Mouse (Mus musculus) retina, postnatal 7 days (tissue): ENCODE data around the gene Gdpd2.

Experiments
- DNase-seq: peaks from one replicate; pipeline ENCODE4 v3.0.0-alpha.2; 2012; ENCODE audit warnings: low read depth, low spot score

Gdpd2 gene

DNA sequence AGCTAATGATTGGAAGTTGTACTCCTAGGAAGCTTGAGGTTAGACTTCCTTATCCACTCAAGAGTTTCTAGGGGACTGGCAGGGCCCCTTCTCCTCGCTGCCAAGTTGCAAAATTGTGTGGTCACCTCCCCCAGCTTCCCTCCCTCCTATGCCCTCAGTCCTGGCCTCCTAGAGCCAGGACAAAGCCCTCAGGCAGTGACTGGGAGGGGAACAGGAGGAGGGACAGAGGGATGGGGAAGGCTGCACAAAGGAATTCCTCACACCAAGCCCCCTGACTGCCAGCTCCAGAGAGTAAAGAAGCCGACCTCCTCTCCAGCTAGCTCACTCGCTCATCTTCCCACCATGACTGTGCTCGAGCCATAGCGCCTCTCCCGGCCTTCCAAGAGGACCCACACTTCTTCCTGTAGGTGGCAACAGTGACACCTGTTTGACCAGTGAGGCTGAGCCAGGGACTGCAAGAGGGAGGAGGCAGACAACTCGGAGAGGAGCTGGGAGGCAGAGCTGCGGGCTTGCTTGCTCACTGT, at the start of gene Gdpd2:
TSS of gene Gdpd2 (plus strand) at position 209 of the 524 bp plus-strand sequence.
- DNase-seq: peak; percentile 20

DNA sequence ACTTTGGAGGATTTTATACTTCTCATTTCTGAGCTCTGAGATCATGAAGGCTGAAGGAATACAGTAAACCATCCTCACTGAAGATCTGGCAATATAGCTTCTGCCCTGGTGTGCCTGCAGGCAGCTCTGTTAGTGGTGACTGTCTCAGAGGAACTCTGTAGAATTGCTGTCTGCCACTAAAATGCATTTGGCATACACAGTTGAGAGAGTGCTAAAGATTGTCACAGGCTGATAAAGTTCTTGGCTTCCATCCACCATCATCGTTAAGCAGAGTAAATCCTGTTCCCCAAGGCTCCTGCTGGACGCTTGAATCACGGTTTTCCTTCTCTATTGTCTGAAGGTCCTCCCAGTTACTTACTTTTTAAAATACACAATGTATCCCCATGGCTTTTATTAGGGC, 43.1 kb upstream of the Gdpd2 start:
- no peak for DNase-seq

DNA sequence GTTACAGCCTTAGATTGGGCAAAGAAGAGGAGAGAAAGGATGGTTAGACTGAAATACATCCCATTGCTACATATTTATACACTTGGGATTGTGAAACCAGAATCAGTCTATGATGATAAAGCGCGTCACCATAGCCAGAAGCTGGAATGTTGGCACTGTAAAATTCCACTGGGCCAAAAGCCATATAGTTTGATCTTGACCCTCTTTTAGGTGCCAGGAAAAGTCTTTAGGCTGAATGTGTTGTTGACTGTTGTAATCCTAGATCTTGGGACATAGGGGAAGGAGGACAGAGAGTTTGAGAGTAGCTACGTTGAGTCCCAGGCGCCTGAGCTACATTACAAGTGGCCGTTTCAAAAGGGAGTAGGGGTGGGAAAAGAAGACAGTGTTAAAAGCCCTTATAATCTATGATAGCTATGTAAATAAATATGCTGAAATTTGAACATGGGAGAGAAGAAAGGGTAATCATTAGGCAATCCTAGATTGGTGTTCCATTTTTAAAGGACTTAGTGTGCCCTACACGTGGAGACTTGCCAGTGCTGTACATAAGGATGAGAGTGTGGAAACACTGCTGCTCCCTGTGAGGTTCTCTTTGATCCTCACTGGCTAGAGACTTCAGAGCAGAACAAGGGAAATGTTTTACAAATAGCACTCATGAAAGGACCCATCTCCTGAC, 42.2 kb upstream of the Gdpd2 start:
- DNase-seq: no peak

DNA sequence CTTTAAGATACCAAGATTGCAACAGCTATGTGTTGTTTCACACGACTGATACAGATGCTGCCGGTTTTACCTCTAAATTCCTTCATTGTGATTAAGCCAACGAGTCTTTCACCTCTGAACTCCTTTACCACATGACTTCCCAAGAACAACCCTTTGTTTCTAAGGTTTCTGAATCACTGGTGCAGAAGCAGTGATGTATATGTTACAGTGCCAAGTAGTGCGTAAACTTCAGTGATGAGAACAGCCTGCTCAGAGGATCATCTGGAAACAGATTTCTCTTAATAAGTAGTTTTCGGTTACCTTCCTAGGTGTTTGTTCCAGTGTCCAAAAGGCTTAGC, 41.7 kb upstream of the Gdpd2 start:
- no peak for DNase-seq

DNA sequence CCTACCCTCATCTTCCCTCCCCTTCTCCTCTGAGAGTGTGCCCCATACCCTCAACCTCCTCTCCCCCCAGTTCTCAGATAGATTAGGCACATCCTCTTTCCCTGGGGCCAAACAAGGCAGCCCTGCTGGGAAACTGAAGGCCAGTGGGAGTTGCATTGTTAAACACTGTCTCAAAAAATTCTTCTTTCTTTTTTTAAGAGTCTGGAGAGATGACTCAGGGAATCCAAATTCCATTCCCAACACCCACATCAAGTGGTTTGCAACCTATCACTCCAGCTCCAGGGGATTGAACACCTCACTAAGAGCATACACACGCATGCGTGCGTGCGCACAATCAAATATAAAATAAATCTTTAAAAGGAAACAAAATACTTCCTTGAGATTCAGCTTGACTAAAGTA, 32.9 kb upstream of the Gdpd2 start:
- no peak for DNase-seq

DNA sequence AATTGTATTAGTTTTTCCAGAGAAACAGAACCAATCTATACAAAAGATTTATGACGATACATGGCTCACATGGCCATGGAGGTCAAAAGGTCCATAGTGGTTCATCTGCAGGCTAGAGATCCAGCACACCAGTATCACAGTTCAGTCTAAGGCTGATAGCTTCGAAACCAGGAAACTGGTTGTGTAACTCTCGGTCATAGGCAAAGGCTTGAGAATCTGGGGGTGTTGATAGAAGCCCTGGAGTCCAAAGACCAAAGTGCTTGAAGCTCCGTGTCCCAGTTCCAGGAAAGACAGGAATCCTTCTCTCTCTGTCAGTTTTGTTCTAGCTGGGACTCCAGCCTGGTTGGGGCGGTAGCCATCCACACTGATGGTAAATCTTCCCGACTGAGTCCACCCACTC, 21.6 kb upstream of the Gdpd2 start:
- DNase-seq: no peak

DNA sequence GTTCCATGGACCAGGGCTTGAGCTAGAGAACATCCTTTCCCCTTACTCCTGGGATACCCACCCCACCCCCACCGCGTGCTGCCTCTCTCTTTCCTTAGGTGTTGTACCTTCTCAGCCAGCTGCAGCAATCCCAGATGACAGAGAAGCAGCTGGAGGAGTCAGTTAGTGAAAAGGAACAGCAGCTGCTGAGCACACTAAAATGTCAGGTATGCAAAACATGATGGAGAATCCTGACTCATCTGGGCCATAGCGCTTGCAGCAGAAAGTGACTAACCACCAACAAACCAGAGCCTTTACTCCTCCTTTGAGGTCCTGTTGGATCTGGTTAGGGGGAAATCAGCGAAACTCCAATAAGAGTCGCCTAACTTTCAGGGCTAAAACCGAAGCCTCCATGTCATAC, 13.5 kb upstream of the Gdpd2 start:
- DNase-seq: no peak

DNA sequence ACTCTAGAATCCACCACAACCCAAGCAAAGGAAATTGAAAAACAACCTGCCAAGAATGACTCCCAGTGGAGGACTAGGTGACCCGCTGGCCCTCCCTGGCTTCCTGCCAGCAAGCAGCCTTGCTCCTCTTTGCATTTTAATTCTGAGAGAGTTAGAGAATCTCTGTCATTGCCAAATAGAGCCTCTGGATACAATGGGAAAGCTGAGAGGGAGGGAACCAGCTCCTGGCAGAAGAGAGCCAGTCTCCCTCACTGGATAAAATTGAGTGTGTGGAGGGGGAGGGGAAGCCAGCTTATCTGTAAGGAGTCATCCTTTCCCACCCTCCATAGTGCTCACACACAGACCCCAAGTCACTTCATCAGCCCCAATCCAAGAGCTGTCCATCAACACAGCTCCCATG, 726 bp upstream of the Gdpd2 start:
- no peak for DNase-seq

DNA sequence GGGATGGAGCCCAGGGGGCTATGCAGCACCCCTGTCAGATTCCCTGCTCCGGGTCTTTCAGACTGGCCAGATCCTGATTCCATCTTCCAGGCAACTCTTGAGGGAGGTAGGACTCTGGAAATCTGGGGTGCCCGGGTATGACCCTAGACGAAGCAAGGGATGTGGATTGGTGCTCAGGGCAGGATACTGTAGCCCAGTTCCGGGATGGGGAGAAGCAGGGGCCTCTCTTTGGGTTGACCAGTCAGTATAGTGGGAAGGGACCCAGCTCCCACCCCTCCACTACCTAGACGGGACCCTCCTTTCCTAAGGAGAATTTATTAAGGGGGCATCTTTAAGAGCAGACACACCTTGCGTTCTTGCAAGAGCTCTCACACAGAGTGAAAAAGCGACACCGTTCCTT, 593 bp downstream of the Gdpd2 start:
- DNase-seq: no peak

DNA sequence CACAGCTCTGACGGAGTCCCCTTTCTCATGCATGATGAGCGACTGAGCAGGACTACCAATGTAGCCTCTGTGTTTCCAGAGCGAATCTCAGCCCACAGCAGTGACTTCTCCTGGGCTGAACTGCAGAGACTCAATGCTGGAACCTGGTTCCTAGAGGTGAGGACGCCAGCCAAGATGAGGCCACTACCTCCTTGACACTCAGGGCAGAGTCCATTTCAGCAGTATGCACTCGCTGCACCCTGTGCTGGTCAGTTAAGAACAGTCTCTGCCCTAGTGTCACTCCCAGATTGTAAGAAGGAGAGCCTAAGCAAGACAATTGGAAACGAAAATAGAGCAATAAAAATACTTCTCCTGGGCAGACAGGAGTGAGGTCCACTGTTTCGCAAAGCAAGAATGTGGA, 4.7 kb downstream of the Gdpd2 start:
- no peak for DNase-seq

DNA sequence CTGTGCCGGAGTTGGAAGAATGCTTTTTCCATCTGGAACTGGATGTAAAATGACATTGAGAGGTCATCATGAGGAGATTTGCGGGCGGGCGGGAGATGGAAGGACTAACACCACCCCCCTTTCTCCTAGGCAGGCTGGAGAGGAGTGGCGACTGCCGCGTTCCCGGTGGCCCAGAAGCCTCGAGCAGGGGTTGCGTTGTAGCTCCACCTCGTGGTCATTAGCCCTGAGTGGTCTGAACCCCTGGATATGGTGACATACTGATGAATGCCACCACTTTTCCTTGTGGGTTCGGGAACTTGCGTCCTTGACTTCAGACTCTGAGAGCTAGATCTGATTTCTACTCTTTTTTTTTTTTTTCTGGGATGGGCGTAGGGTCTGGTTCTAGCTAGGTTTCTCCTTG, 9.2 kb downstream of the Gdpd2 start:
- DNase-seq: peak; percentile 37

DNA sequence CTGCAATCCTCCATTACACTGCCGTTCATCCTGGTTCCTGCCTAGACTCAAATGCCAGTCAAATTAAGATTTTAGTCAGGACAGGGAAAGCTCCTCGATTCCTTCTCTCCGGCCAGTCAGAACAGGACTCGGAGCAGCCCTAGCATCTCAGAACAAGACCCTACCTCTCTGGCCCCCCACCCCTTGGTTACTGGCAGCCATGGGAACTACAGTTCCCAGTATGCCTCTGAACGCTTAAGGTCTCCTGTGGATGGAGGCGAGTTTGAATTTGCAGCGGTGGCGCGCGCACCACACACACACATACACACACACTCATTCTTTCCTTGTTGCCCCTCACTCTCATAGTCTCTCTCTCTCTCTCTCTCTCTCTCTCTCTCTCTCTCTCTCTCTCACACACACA, 9.8 kb downstream of the Gdpd2 start:
- no peak for DNase-seq

DNA sequence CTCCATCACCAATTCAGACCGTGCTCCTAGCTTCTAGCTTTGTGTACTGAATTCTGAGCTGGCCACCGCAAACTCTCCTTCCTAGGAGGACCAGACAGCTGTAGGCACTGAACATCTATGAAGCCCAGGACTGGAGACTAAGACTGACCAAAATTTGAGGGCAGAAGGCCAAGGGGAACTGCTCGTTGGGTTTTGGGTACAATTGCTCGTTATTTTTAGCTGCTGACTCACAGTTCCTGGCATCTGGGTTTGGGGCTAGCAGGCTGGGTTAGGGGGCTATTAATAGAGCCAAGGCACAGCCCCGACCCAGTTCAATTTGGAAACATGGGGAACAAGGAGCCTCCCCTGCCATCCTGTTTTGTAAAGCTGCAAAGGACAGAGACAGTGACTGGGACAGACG, 11.1 kb downstream of the Gdpd2 start:
- DNase-seq: no peak

DNA sequence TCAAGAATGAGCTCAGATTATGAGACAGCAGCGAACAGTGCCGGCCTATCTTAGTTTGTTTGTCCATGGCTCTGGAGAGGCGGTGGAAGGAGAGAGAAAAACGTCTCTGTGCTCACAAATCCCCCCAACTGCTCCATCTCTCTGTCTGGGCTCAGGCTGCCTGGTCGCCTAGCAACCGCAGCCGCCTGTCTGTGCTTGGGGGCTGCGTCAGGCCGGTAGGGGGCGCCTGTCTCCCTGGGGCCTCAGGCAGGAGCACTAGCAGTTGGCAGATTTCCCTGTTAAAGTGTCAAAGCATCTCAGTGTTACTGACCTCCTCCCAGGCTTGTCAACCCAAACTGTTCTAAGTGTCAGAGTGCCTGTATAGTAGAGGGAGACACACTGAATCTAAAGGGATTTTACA, 12.3 kb downstream of the Gdpd2 start:
- peak; percentile 30 for DNase-seq

DNA sequence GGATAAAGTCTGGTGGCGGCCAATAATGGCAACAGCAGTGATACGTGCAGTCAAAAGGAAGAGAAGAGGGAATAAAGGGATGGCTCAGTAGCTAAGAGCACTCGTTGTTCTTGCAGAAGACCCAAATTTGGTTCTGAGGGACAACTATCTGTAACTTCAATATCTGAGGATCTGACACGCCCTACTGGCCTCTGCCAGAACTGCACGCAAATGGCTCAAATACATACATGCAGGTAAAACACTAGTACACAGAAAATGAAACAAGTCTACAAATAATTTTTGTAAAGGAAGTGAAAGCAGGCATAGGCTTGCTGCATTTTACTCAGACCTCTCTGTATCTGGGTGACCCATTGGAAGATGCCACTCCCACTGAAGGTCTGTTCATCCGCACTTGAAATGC, 36.2 kb downstream of the Gdpd2 start:
- DNase-seq: no peak

DNA sequence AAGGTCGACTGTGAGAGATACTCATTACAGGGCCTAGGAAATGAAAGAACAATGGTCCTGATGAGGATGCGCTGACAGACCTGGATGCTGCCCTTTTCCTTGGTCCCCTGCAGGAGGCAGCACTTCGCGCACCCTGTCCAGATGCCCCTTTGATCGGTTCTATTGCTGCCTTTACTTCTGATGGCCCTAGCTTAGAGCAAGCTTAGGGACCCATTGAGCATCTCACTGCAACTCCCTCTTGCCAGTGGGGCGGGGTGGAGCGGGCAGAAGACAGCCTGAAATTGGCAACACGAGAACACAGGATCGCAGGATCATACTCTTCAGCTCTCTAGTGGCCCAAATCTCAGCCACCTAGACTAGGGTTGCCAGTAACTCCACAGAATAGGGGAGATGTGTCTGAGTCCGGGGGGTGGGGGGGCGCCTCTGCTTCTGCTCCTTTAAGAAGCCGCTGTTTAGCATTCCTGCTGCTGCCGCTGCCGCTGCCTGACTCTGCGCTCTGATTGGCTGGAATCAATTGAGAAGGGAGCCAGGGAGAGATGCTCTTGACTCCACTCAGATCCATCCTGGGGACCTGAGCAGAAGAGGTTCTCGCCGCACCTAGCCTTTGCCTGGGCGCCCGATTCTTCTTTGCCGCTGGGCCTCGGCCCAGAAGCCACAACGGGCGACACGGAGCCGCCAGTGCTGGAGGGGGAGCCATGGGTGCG, 37.7 kb downstream of the Gdpd2 start, which contains the start of gene Dlg3:
TSS of gene Dlg3 (plus strand) at position 542 of the 704 bp plus-strand sequence.
- peak; percentile 35 for DNase-seq

DNA sequence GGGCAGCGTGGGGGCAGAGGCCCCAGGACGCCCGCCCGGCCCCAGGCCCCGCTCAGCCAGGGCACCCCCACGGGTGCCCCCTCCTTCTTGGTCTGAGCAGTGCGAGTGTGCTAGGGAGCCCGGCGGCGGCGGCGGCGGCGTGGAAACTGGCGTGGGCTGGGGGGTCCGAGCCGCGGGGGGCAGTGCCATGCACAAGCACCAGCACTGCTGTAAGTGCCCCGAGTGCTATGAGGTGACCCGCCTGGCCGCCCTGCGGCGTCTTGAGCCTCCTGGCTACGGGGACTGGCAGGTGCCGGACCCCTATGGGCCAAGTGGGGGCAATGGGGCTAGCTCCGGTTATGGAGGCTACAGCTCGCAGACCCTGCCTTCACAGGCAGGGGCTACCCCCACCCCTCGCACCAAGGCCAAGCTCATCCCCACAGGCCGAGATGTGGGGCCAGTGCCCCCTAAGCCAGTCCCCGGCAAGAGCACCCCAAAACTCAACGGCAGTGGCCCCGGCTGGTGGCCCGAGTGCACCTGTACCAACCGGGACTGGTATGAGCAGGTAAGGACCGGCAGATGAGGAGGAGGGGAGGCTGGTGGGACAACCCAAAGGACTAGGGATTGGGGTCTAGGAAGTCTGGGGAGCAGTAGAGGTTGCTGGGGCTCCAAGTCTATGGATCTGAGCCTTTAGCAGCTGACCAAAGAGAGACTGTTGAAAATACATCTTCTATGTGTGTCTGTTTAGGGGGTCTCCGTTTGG, 38.4 kb downstream of the Gdpd2 start:
- DNase-seq: no peak

DNA sequence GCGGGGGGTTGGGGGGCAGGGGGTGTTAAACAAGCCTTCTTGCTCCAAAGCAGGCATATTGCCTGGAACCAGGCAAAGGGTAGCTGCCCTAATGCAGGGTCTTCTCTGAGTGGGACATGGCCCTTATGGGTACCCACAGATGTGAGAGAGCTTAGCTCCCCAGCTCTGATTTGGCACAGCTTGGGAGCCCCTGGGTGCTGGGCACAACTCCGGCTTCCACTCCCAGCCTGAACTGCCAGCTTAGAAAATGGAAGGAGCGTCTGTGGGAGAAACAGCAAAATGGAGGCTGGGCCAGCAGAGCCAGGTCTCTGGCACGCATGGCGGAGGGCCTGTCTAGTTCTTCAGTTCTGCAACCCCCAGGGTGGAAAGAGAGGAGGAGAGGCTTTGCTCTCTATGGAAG, 39.6 kb downstream of the Gdpd2 start:
- DNase-seq: no peak

DNA sequence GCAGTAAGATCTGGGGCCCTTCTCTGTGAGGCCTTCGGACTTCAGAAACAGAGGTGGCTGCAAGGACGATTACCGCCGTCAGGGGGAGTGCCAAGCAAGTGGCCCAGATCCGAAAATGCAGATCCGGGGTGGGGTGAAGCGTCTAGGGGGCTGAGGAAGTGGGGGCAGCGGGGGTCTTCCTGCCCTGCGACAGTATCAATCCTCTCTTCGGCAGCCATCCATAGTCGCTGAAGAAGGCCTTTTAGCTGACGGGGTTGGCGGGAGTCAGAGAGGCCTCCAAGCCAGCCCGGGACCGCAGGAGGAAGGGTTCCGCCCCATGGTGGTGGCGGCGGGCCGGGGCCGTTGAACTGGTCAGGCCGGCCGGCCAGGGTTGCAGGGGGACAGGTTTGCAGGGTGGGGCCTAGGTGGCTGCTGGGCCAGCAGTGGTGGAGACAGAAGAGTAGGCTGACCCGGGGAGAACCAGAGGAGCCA, 44.7 kb downstream of the Gdpd2 start:
- DNase-seq: peak; percentile 24

DNA sequence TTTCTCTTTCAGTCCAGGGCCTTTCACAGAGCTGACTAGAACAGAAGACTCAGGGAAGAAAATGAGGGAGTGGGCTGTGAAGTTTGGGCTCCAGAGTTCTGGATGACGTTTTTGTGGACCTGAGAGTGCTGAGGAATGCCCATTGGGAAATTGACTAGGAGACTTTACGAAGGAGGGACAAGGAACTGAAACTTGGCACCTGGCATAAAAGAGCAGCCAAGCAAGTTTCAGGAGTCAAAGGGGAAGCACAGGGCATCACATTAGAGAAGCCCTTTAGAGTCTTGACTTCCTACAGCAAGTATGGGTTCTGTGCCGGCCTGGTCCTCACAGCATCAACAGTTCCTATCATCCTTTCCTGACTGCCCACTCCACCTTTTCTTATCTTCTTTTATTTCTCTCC, 45.7 kb downstream of the Gdpd2 start:
- DNase-seq: no peak

DNA sequence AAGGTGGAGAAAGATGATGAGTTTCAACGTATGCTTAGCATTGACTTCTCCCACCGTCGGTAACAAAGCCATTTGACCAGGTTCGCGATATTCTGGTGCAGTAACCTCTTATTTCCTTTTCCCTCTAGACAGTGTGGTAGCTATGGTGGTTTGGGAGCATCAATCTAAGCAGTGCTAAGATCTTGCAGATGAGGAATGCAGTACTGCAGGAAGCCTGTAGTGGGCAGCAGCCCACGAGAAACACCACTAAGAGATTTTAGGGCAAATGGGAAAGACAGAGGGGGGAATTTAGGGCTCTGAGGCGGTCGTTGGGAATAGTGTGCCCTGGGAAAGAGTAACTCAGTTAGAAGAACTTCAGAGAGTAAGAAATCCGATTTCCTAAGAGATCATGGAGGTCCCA, 46.8 kb downstream of the Gdpd2 start:
- peak; percentile 30 for DNase-seq

DNA sequence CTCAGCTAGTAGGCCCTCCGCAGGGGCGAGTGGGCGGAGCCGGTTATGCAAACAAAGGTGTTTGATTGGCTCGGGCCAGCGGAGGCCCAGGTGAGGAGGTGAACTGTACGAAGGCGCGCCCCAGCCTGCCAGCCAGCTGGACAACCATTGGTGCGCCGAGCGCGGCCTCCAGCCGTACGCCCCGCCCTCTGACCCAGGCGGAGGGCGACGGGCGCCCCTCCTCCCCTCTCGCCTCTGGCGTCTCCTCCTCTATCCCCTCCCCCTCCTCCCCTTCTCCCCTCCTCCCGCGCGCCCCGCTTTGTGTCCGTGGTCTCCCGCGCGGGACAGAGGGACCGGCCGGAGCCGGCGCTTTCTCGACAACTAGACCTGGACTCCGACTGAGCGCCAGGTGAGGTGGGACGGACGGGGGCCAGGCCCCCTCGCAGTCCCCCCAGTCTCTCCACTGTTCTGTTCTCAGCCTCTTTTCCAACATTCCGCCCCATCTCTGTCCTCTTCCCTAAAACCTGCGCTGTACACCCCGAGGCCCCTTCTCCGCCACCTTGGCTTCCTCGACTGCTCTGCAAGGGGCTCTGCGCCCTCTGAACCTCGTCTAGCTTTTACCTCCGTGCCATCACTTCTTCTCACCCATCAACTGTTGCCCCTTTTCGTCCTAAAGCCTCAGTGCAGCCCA, 47.4 kb downstream of the Gdpd2 start:
- peak; percentile 46 for DNase-seq
